Mouse (Mus musculus): ENCODE measurements at regions not wholly inside any gene's neighbourhood (a gene's known extent, or its start where the extent isn't known, plus 50 kb on each side); places are given as distances from the start of the nearest gene placed in this dataset.

GRCm38 (mm10) chr12:13077689-13078088 is 136.0 kb upstream of the Mycn start:
- no peak for TF ChIP-seq MYOD1 (IDR thresholded peaks at IDR 0.05; ENCODE audit: control insufficient read depth in 1 of 3, insufficient read length in 2 of 3, low read depth in 2 of 3)
- TF ChIP-seq TCF12 (IDR thresholded peaks at IDR 0.05; ENCODE audit: insufficient read depth, poor library complexity, severe bottlenecking) = no peak
- TF ChIP-seq TCF3 (IDR thresholded peaks at IDR 0.05; ENCODE audit: insufficient read length, low read depth) = no peak
- TF ChIP-seq MAX (IDR thresholded peaks at IDR 0.05; ENCODE audit: low read depth) = no peak
- Histone ChIP-seq H3K79me2 (ENCODE audit: control insufficient read depth, insufficient read depth) (no peaks in the 10 kb centered on the region), H3K4me3 (no peak overlapping the region), H3K27me3 (ENCODE audit: control insufficient read depth, insufficient read depth, insufficient read length) (no peaks in the 10 kb centered on the region), H3K36me3 (ENCODE audit: control insufficient read depth, insufficient read depth) (no peaks in the 10 kb centered on the region), H3K4me2 (ENCODE audit: low read depth) (no peak overlapping the region), H3ac (ENCODE audit: control insufficient read depth, insufficient read length) (no peak overlapping the region)

GRCm38 (mm10) chr12:13076699-13077287 is 135.1 kb upstream of the Mycn start:
- Histone ChIP-seq H3K36me3 (ENCODE audit: control insufficient read depth, insufficient read depth) (no peaks in the 10 kb centered on the region), H3K4me3 (no peak overlapping the region), H3K27me3 (ENCODE audit: control insufficient read depth, insufficient read depth, insufficient read length) (no peaks in the 10 kb centered on the region), H3ac (ENCODE audit: control insufficient read depth, insufficient read length) (no peak overlapping the region), H3K4me2 (ENCODE audit: low read depth) (no peak overlapping the region), H3K79me2 (ENCODE audit: control insufficient read depth, insufficient read depth) (no peaks in the 10 kb centered on the region)
- no peak for TF ChIP-seq MAX (IDR thresholded peaks at IDR 0.05; ENCODE audit: low read depth)
- TF ChIP-seq MYOG (IDR thresholded peaks at IDR 0.05; ENCODE audit: control insufficient read depth in 1 of 3, insufficient read depth in 1 of 3, insufficient read length in 2 of 3, low read depth in 2 of 3) = no peak
- no peak for TF ChIP-seq SRF (IDR thresholded peaks at IDR 0.05; ENCODE audit: control insufficient read depth, insufficient read length, low read depth)
- no peak for TF ChIP-seq USF1 (IDR thresholded peaks at IDR 0.05; ENCODE audit: low read depth)
- TF ChIP-seq TCF12 (IDR thresholded peaks at IDR 0.05; ENCODE audit: insufficient read depth, poor library complexity, severe bottlenecking) = no peak
- TF ChIP-seq REST (IDR thresholded peaks at IDR 0.05; ENCODE audit: insufficient read depth, insufficient read length) = no peak
- TF ChIP-seq TCF3 (IDR thresholded peaks at IDR 0.05; ENCODE audit: insufficient read length, low read depth) = no peak
- no peak for TF ChIP-seq MYOD1 (IDR thresholded peaks at IDR 0.05; ENCODE audit: control insufficient read depth in 1 of 3, insufficient read length in 2 of 3, low read depth in 2 of 3)
- no peak for TF ChIP-seq POLR2A (IDR thresholded peaks at IDR 0.05; ENCODE audit: insufficient read length, low read depth)

- no peaks in the 10 kb centered on the region for H3K36me3 ChIP-seq (ENCODE audit: control insufficient read depth, insufficient read depth)
- no peaks in the 10 kb centered on the region for H3K27me3 ChIP-seq (ENCODE audit: control insufficient read depth, insufficient read depth, insufficient read length)
- no peaks in the 10 kb centered on the region for H3K79me2 ChIP-seq (ENCODE audit: control insufficient read depth, insufficient read depth)
- no peak overlapping the region for H3K4me2 ChIP-seq (ENCODE audit: low read depth)
- H3ac ChIP-seq (ENCODE audit: control insufficient read depth, insufficient read length) = no peak overlapping the region
- no peak overlapping the region for H3K4me3 ChIP-seq
- TF ChIP-seq MAX (IDR thresholded peaks at IDR 0.05; ENCODE audit: low read depth) (no peak), TCF12 (IDR thresholded peaks at IDR 0.05; ENCODE audit: insufficient read depth, poor library complexity, severe bottlenecking) (no peak), SRF (IDR thresholded peaks at IDR 0.05; ENCODE audit: control insufficient read depth, insufficient read length, low read depth) (no peak), TCF3 (IDR thresholded peaks at IDR 0.05; ENCODE audit: insufficient read length, low read depth) (no peak), POLR2AphosphoS2 (IDR thresholded peaks at IDR 0.05; ENCODE audit: insufficient read length, low read depth) (no peak), USF1 (IDR thresholded peaks at IDR 0.05; ENCODE audit: low read depth) (no peak), E2F4 (IDR thresholded peaks at IDR 0.05; ENCODE audit: insufficient read depth) (no peak), REST (IDR thresholded peaks at IDR 0.05; ENCODE audit: insufficient read depth, insufficient read length) (no peak), MYOG (IDR thresholded peaks at IDR 0.05; ENCODE audit: control insufficient read depth in 1 of 3, insufficient read depth in 1 of 3, insufficient read length in 2 of 3, low read depth in 2 of 3) (no peak), POLR2A (IDR thresholded peaks at IDR 0.05; ENCODE audit: insufficient read length, low read depth) (no peak), MYOD1 (IDR thresholded peaks at IDR 0.05; ENCODE audit: control insufficient read depth in 1 of 3, insufficient read length in 2 of 3, low read depth in 2 of 3) (no peak), CEBPB (IDR thresholded peaks at IDR 0.05; ENCODE audit: insufficient read depth, poor library complexity, severe bottlenecking) (no peak)
These were observed 131.6 kb upstream of the Mycn start for GRCm38 (mm10) chr12:13073126-13073886.

- TF ChIP-seq MYOG (IDR thresholded peaks at IDR 0.05; ENCODE audit: control insufficient read depth in 1 of 3, insufficient read depth in 1 of 3, insufficient read length in 2 of 3, low read depth in 2 of 3) (no peak), TCF12 (IDR thresholded peaks at IDR 0.05; ENCODE audit: insufficient read depth, poor library complexity, severe bottlenecking) (no peak), SRF (IDR thresholded peaks at IDR 0.05; ENCODE audit: control insufficient read depth, insufficient read length, low read depth) (no peak), MAX (IDR thresholded peaks at IDR 0.05; ENCODE audit: low read depth) (no peak), USF1 (IDR thresholded peaks at IDR 0.05; ENCODE audit: low read depth) (no peak), POLR2A (IDR thresholded peaks at IDR 0.05; ENCODE audit: insufficient read length, low read depth) (no peak), CEBPB (IDR thresholded peaks at IDR 0.05; ENCODE audit: insufficient read depth, poor library complexity, severe bottlenecking) (no peak), MYOD1 (IDR thresholded peaks at IDR 0.05; ENCODE audit: control insufficient read depth in 1 of 3, insufficient read length in 2 of 3, low read depth in 2 of 3) (no peak), E2F4 (IDR thresholded peaks at IDR 0.05; ENCODE audit: insufficient read depth) (no peak), REST (IDR thresholded peaks at IDR 0.05; ENCODE audit: insufficient read depth, insufficient read length) (no peak), POLR2AphosphoS2 (IDR thresholded peaks at IDR 0.05; ENCODE audit: insufficient read length, low read depth) (no peak), TCF3 (IDR thresholded peaks at IDR 0.05; ENCODE audit: insufficient read length, low read depth) (no peak)
- no peak overlapping the region for H3ac ChIP-seq (ENCODE audit: control insufficient read depth, insufficient read length)
These were observed 125.6 kb upstream of the Mycn start for GRCm38 (mm10) chr12:13067295-13067694.

More at GRCm38 (mm10) chr12:13067295-13067694, 125.6 kb upstream of the Mycn start:
- Histone ChIP-seq H3K27me3 (ENCODE audit: control insufficient read depth, insufficient read depth, insufficient read length) (no peaks in the 10 kb centered on the region), H3K4me2 (ENCODE audit: low read depth) (no peak overlapping the region), H3K79me2 (ENCODE audit: control insufficient read depth, insufficient read depth) (no peaks in the 10 kb centered on the region), H3K36me3 (ENCODE audit: control insufficient read depth, insufficient read depth) (no peaks in the 10 kb centered on the region), H3K4me3 (no peak overlapping the region)
